Mouse (Mus musculus) E14TG2a.4 (cell line): ENCODE data around the gene Mxd4.

Experiments used
- H3K27me3 ChIP-seq: 2 replicates; pipeline ENCODE4 v1.6.1; 2014; ENCODE audit warnings: low read length, control low read depth; ENCODE audit not compliant: insufficient read depth
- H3K36me3 ChIP-seq: 2 replicates; pipeline ENCODE4 v1.6.1; 2014; ENCODE audit warnings: low read length, control low read depth; ENCODE audit not compliant: insufficient read depth
- H3K4me1 ChIP-seq: replicated peaks from 2 replicates; pipeline ENCODE4 v1.6.1; 2014; ENCODE audit warnings: low read depth, low read length, control low read depth
- H3K4me3 ChIP-seq: replicated peaks from 2 replicates; pipeline ENCODE4 v1.5.1; 2014; ENCODE audit warnings: mild to moderate bottlenecking, low read length
- H3K9me3 ChIP-seq: 2 replicates; pipeline ENCODE4 v1.6.1; 2014; ENCODE audit warnings: low read length, control low read depth
- CTCF ChIP-seq: conservative IDR thresholded peaks from 2 replicates; pipeline ENCODE4 v1.5.1; 2014; ENCODE audit warnings: low read length
- NANOG ChIP-seq: IDR thresholded peaks from 2 replicates; pipeline ENCODE4 v1.6.1; 2014; ENCODE audit warnings: borderline replicate concordance, low read length, mixed read lengths
- POU5F1 ChIP-seq: IDR thresholded peaks from 2 replicates; pipeline ENCODE4 v1.6.1; 2014; ENCODE audit warnings: low read length, borderline replicate concordance

The Mxd4 gene

GRCm38 (mm10) chr5:34187601-34188316 lies at the start of gene Mxd4:
Gene Mxd4, minus strand, starts transcription at chr5:34187720.
- H3K4me3 ChIP-seq, result peak within 1 kb of the TSS; percentile 87
- TF ChIP-seq CTCF, result no peak
- TF ChIP-seq NANOG, result no peak
- TF ChIP-seq POU5F1, result no peak

GRCm38 (mm10) chr5:34235898-34236420 lies 48.4 kb upstream of the Mxd4 start:
- no peak for TF ChIP-seq POU5F1
- peak; percentile 87 for TF ChIP-seq CTCF

More at GRCm38 (mm10) chr5:34187601-34188316, at the start of gene Mxd4:
- Histone ChIP-seq H3K36me3 (no peaks in the 10 kb centered on the region), H3K27me3 (peaks cover 43% of the 10 kb centered on the region), H3K4me1 (peaks cover 31% of the 10 kb centered on the region), H3K9me3 (no peaks in the 10 kb centered on the region)

GRCm38 (mm10) chr5:34235056-34235455 lies 47.5 kb upstream of the Mxd4 start:
- peaks cover 57% of the 10 kb centered on the region for H3K36me3 ChIP-seq
- H3K27me3 ChIP-seq, result no peaks in the 10 kb centered on the region
- no peaks in the 10 kb centered on the region for H3K9me3 ChIP-seq
- no peaks in the 10 kb centered on the region for H3K4me1 ChIP-seq
- TF ChIP-seq CTCF (no peak), POU5F1 (no peak), NANOG (no peak)
- H3K4me3 ChIP-seq, result no peak overlapping the region

More at GRCm38 (mm10) chr5:34235898-34236420, 48.4 kb upstream of the Mxd4 start:
- no peaks in the 10 kb centered on the region for H3K27me3 ChIP-seq
- no peaks in the 10 kb centered on the region for H3K9me3 ChIP-seq
- no peaks in the 10 kb centered on the region for H3K4me1 ChIP-seq
- no peak overlapping the region for H3K4me3 ChIP-seq
- H3K36me3 ChIP-seq, result peaks cover 52% of the 10 kb centered on the region

GRCm38 (mm10) chr5:34233221-34233515 lies 45.6 kb upstream of the Mxd4 start:
- peaks cover 66% of the 10 kb centered on the region for H3K36me3 ChIP-seq
- no peak overlapping the region for H3K4me3 ChIP-seq

GRCm38 (mm10) chr5:34232481-34233220 lies 45.1 kb upstream of the Mxd4 start:
- TF ChIP-seq POU5F1 (no peak), NANOG (no peak), CTCF (no peak)
- no peaks in the 10 kb centered on the region for H3K9me3 ChIP-seq
- H3K36me3 ChIP-seq, result peaks cover 66% of the 10 kb centered on the region
- H3K4me1 ChIP-seq, result no peaks in the 10 kb centered on the region
- no peak overlapping the region for H3K4me3 ChIP-seq
- no peaks in the 10 kb centered on the region for H3K27me3 ChIP-seq

More at GRCm38 (mm10) chr5:34233221-34233515, 45.6 kb upstream of the Mxd4 start:
- TF ChIP-seq CTCF (no peak), POU5F1 (no peak), NANOG (no peak)
- H3K4me1 ChIP-seq, result no peaks in the 10 kb centered on the region
- H3K27me3 ChIP-seq, result no peaks in the 10 kb centered on the region
- H3K9me3 ChIP-seq, result no peaks in the 10 kb centered on the region

- TF ChIP-seq CTCF, result no peak
- TF ChIP-seq NANOG, result no peak
- no peaks in the 10 kb centered on the region for H3K4me1 ChIP-seq
- H3K27me3 ChIP-seq, result no peaks in the 10 kb centered on the region
- H3K4me3 ChIP-seq, result no peak overlapping the region
- H3K36me3 ChIP-seq, result peaks cover 66% of the 10 kb centered on the region
- H3K9me3 ChIP-seq, result no peaks in the 10 kb centered on the region
These were observed 44.4 kb upstream of the Mxd4 start for GRCm38 (mm10) chr5:34231901-34232300.

GRCm38 (mm10) chr5:34230599-34231485 lies 43.3 kb upstream of the Mxd4 start:
- no peaks in the 10 kb centered on the region for H3K27me3 ChIP-seq
- peaks cover 73% of the 10 kb centered on the region for H3K36me3 ChIP-seq
- H3K4me3 ChIP-seq, result no peak overlapping the region
- no peaks in the 10 kb centered on the region for H3K4me1 ChIP-seq
- TF ChIP-seq NANOG, result no peak
- H3K9me3 ChIP-seq, result no peaks in the 10 kb centered on the region

- Histone ChIP-seq H3K36me3 (peaks cover 72% of the 10 kb centered on the region), H3K4me1 (no peaks in the 10 kb centered on the region), H3K27me3 (no peaks in the 10 kb centered on the region), H3K9me3 (no peaks in the 10 kb centered on the region), H3K4me3 (no peak overlapping the region)
- TF ChIP-seq CTCF (no peak), NANOG (no peak), POU5F1 (no peak)
These were observed 42.0 kb upstream of the Mxd4 start for GRCm38 (mm10) chr5:34229503-34229902.
